ENCODE assay signal across 8 mouse cellular contexts in the genomic region with DNA sequence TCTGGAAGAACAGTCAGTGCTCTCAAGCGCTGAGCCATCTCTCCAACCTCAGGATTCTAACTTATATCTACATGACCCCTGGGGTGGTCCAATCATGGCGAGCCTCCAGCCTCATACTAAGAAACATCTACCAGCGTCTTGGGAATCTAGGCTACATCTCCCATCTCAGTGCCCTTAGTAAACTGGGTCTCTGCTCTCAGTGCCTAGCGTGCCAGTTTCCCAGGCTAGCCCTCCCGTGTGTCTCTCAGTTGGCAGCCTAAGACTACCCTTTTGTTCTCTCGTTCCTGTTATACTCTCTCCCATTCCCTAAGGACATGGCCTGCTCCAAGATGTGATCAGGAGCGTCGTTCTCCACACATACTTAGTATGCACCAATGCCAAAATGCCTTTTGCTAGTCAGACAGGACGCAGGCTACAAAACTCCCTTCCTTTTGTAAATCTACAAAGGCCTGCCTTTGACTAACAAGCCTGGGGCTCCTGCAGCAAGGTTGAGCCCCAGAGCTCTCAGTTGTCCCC. TPM values are rescaled to one million over a fixed set of nuclear protein-coding genes. Genes with fewer than 3 reads are reported as not detected.
DNase-seq lines count a peak whose midpoint lies in the region; ATAC-seq and TF ChIP-seq lines count a peak whose summit lies in the region.
"Had no signal": no experiment of that assay in that cellular context is flagged by ENCODE, and none has a peak within 500 bp of the region (broad histone marks: within the 10 kb centered on the region; RNA-seq: fewer than 3 reads in every experiment).

No protein-coding gene starts in this region.

- H3K4me2 ChIP-seq in lung, postnatal 0 days (replicated peaks; ENCODE audit: low read depth, low read length): 0 out of 2 replicates have a peak overlapping the region, but pooled peaks have one; percentile 17
- peak overlapping the region; percentile 94 for H3K4me2 ChIP-seq in heart, embryonic 15.5 days
- H3K4me2 ChIP-seq in liver, embryonic 12.5 days: peak overlapping the region; percentile 97
- peak overlapping the region; percentile 99; the same call in 1 of the 2 replicates for H3K4me2 ChIP-seq in stomach, embryonic 16.5 days (ENCODE audit: low read depth, low read length)

- TF ChIP-seq CTCF in lung, postnatal 0 days (IDR thresholded peaks at IDR 0.05): no peak

- H3K27me3 ChIP-seq in lung, postnatal 0 days (replicated peaks; ENCODE audit: insufficient read depth, low read length): no peaks in the 10 kb centered on the region
- H3K27me3 ChIP-seq in heart, embryonic 15.5 days: no peaks in the 10 kb centered on the region
- H3K27me3 ChIP-seq in liver, embryonic 12.5 days (replicated peaks): no peaks in the 10 kb centered on the region
- no peaks in the 10 kb centered on the region for H3K27me3 ChIP-seq in stomach, embryonic 16.5 days (ENCODE audit: control insufficient read depth, insufficient read depth, low read length)

- no peak overlapping the region for H3K4me3 ChIP-seq in lung, postnatal 0 days (ENCODE audit: low read depth, low read length)
- H3K4me3 ChIP-seq in heart, embryonic 15.5 days: peak overlapping the region; percentile 94; the same call in 1 of the 2 replicates
- H3K4me3 ChIP-seq in liver, embryonic 12.5 days: no peak overlapping the region
- no peak overlapping the region for H3K4me3 ChIP-seq in stomach, embryonic 16.5 days (replicated peaks; ENCODE audit: low read length)

- DNase-seq in lung, postnatal 0 days (ENCODE audit: low spot score): no peak
- DNase-seq in lung, postnatal 4 days: no peak
- no peak for DNase-seq in adipocyte (ENCODE audit: low spot score)
- DNase-seq in right cerebral cortex, postnatal 36 days (ENCODE audit: low spot score in 2 of 2): no peak

- H3K27ac ChIP-seq in lung, postnatal 0 days (ENCODE audit: low read length): no peak overlapping the region
- H3K27ac ChIP-seq in heart, embryonic 15.5 days: peak overlapping the region; percentile 89
- H3K27ac ChIP-seq in liver, embryonic 12.5 days: peak overlapping the region; percentile 91
- peak overlapping the region; percentile 38 for H3K27ac ChIP-seq in stomach, embryonic 16.5 days (ENCODE audit: low read length)

- H3K9ac ChIP-seq in lung, postnatal 0 days (replicated peaks; ENCODE audit: low read depth): no peak overlapping the region
- H3K9ac ChIP-seq in heart, embryonic 15.5 days: no peak overlapping the region
- no peak overlapping the region for H3K9ac ChIP-seq in liver, embryonic 12.5 days
- peak overlapping the region; percentile 47 for H3K9ac ChIP-seq in stomach, embryonic 16.5 days (ENCODE audit: low read length)

- 68% methylated on average over 9 of the region's 9 CpGs for WGBS in lung, postnatal 0 days
- WGBS in heart, embryonic 15.5 days: 73% methylated on average over 9 of the region's 9 CpGs
- WGBS in liver, embryonic 12.5 days (ENCODE audit: insufficient replicate concordance): 83% methylated on average over 9 of the region's 9 CpGs
- 74% methylated on average over 9 of the region's 9 CpGs for WGBS in stomach, embryonic 16.5 days

- H3K9me3 ChIP-seq in lung, postnatal 0 days (ENCODE audit: low read length): no peaks in the 10 kb centered on the region
- H3K9me3 ChIP-seq in heart, embryonic 15.5 days (replicated peaks): no peaks in the 10 kb centered on the region
- no peaks in the 10 kb centered on the region for H3K9me3 ChIP-seq in liver, embryonic 12.5 days (replicated peaks)
- no peaks in the 10 kb centered on the region for H3K9me3 ChIP-seq in stomach, embryonic 16.5 days (replicated peaks; ENCODE audit: control insufficient read depth, low read length)

- no peaks in the 10 kb centered on the region for H3K36me3 ChIP-seq in lung, postnatal 0 days (ENCODE audit: insufficient read depth, low read length)
- H3K36me3 ChIP-seq in heart, embryonic 15.5 days: no peaks in the 10 kb centered on the region
- peaks cover 39% of the 10 kb centered on the region for H3K36me3 ChIP-seq in liver, embryonic 12.5 days
- no peaks in the 10 kb centered on the region for H3K36me3 ChIP-seq in stomach, embryonic 16.5 days (ENCODE audit: control insufficient read depth, insufficient read depth, low read length)

- peaks cover 52% of the 10 kb centered on the region for H3K4me1 ChIP-seq in lung, postnatal 0 days (ENCODE audit: insufficient read depth, low read depth, low read length)
- peaks cover 77% of the 10 kb centered on the region for H3K4me1 ChIP-seq in heart, embryonic 15.5 days (replicated peaks)
- peaks cover 93% of the 10 kb centered on the region for H3K4me1 ChIP-seq in liver, embryonic 12.5 days
- peaks cover 71% of the 10 kb centered on the region for H3K4me1 ChIP-seq in stomach, embryonic 16.5 days (ENCODE audit: control insufficient read depth, insufficient read depth, low read length)

- TF ChIP-seq EP300 in lung, postnatal 0 days (IDR thresholded peaks at IDR 0.05): no peak

- no peak for ATAC-seq in lung, postnatal 0 days
- no peak for ATAC-seq in heart, embryonic 15.5 days (replicated peaks; ENCODE audit: insufficient number of reproducible peaks, insufficient read depth, low FRiP score, low read depth)
- ATAC-seq in liver, embryonic 12.5 days: no peak
- ATAC-seq in stomach, embryonic 16.5 days (ENCODE audit: insufficient read depth, low FRiP score): no peak

RNA-seq across cellular contexts. Expression of gene Gnai2, which starts 3.8 kb away (rescaled TPM):
- polyA plus RNA-seq in lung, postnatal 0 days (2015; fragmentation: Nextera tagmentation; extraction: Ambion mirVana): 414 and 417 TPM in 2 replicates
- polyA plus RNA-seq in heart, embryonic 15.5 days (2015; fragmentation: Nextera tagmentation; extraction: Ambion mirVana): 367 and 431 TPM in 2 replicates
- polyA plus RNA-seq in liver, embryonic 12.5 days (2016; fragmentation: Nextera tagmentation; extraction: Ambion mirVana): 206 and 210 TPM in 2 replicates
- 308 and 311 TPM in 2 replicates for polyA plus RNA-seq in stomach, embryonic 16.5 days (2015; fragmentation: Nextera tagmentation; extraction: Ambion mirVana)

RNA-seq across cellular contexts. Expression of gene Sema3b, which starts 22.3 kb away (rescaled TPM):
- polyA plus RNA-seq in lung, postnatal 0 days (2015; fragmentation: Nextera tagmentation; extraction: Ambion mirVana): 31.9 and 34.3 TPM in 2 replicates
- 9.7 and 10.7 TPM in 2 replicates for polyA plus RNA-seq in heart, embryonic 15.5 days (2015; fragmentation: Nextera tagmentation; extraction: Ambion mirVana)
- polyA plus RNA-seq in liver, embryonic 12.5 days (2016; fragmentation: Nextera tagmentation; extraction: Ambion mirVana): 0.35 and 0.52 TPM in 2 replicates
- 14.9 and 16.3 TPM in 2 replicates for polyA plus RNA-seq in stomach, embryonic 16.5 days (2015; fragmentation: Nextera tagmentation; extraction: Ambion mirVana)
- polyA plus RNA-seq: erythroblast, embryonic 14.5 days had no signal

RNA-seq across cellular contexts. Expression of gene Slc38a3, which starts 38.0 kb away (rescaled TPM):
- polyA plus RNA-seq in lung, postnatal 0 days (2015; fragmentation: Nextera tagmentation; extraction: Ambion mirVana): 0.51 and 0.81 TPM in 2 replicates
- 2.5 and 3.6 TPM in 2 replicates for polyA plus RNA-seq in heart, embryonic 15.5 days (2015; fragmentation: Nextera tagmentation; extraction: Ambion mirVana)
- 2.8 and 3.3 TPM in 2 replicates for polyA plus RNA-seq in liver, embryonic 12.5 days (2016; fragmentation: Nextera tagmentation; extraction: Ambion mirVana)
- 13.0 and 15.1 TPM in 2 replicates for polyA plus RNA-seq in stomach, embryonic 16.5 days (2015; fragmentation: Nextera tagmentation; extraction: Ambion mirVana)

RNA-seq across cellular contexts. Expression of gene Ifrd2, which starts 43.9 kb away (rescaled TPM):
- 22.4 and 24.1 TPM in 2 replicates for polyA plus RNA-seq in lung, postnatal 0 days (2015; fragmentation: Nextera tagmentation; extraction: Ambion mirVana)
- polyA plus RNA-seq in heart, embryonic 15.5 days (2015; fragmentation: Nextera tagmentation; extraction: Ambion mirVana): 31.7 and 45.7 TPM in 2 replicates
- polyA plus RNA-seq in liver, embryonic 12.5 days (2016; fragmentation: Nextera tagmentation; extraction: Ambion mirVana): 171 TPM in 2 replicates
- 62.0 and 77.7 TPM in 2 replicates for polyA plus RNA-seq in stomach, embryonic 16.5 days (2015; fragmentation: Nextera tagmentation; extraction: Ambion mirVana)

RNA-seq across cellular contexts. Expression of gene Gnat1, which starts 48.1 kb away (rescaled TPM):
- 0.23 and 0.30 TPM in 2 replicates for polyA plus RNA-seq in lung, postnatal 0 days (2015; fragmentation: Nextera tagmentation; extraction: Ambion mirVana)
- 0.53 and 0.98 TPM in 2 replicates for polyA plus RNA-seq in heart, embryonic 15.5 days (2015; fragmentation: Nextera tagmentation; extraction: Ambion mirVana)
- 1.9 and 2.4 TPM in 2 replicates for polyA plus RNA-seq in liver, embryonic 12.5 days (2016; fragmentation: Nextera tagmentation; extraction: Ambion mirVana)
- polyA plus RNA-seq in stomach, embryonic 16.5 days (2015; fragmentation: Nextera tagmentation; extraction: Ambion mirVana): 0.42 and 2.0 TPM in 2 replicates
- polyA plus RNA-seq: erythroblast, embryonic 14.5 days had no signal

Comparison
In these comparisons a context has a peak if more than half of its experiments do, and no peak if none do; other contexts are left out.
1. H3K4me2 ChIP-seq: peak in every context shown above with its lines; median percentile 99 in stomach, embryonic 16.5 days; 97 in liver, embryonic 12.5 days; 94 in heart, embryonic 15.5 days; 17 in lung, postnatal 0 days.